Mouse (Mus musculus): ENCODE data around the gene Vash2. TPM values are rescaled to one million over a fixed set of nuclear protein-coding genes. Genes with fewer than 3 reads are reported as not detected.
"Not testable (repeated sequence)": the region's sequence is repeated elsewhere in the genome, so short reads cannot be mapped to it uniquely, and the experiment has no call there.

Gene Vash2
- polyA plus RNA-seq, 1 experiment from 2014 or later, result 19.2 TPM

DNA sequence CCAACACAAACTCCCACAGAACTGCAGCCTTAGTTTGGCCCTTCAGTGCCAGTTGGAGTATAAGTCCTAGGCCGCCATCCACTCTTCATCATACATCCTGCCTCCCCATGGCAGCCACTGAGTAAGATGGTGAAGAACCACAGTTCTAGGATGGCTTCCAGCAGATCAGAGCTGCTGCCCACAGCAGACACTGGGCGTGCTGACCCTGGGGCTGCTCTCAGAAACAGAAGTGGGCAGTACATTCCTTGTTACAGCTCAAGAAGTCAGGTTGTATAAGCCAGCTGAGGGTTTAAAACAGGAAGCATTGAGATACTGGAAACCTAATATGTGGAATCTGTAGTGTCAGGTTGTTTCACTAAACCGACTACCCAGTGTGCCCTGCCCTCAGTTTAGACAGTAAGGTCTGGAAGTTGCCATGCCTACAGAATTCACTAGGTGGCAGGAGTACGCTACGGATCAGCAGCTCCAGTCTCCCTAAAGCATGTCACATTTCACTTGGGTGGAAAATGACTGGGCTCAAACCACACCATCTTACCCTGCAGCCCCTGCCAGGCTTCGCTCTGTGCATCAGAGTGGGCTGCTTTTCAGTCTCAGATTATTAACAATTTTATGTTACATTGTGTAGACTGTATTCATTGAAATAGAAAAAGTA is 34.9 kb downstream of the Vash2 start:
- no peak overlapping the region for H3K4me3 ChIP-seq (replicated peaks; ENCODE audit: low read length)
- peak; percentile 71; the same call in 1 of the 2 replicates for ATAC-seq (ENCODE audit: insufficient read depth, low FRiP score)
- no peak overlapping the region for H3K27ac ChIP-seq (ENCODE audit: low read length)
- H3K4me1 ChIP-seq (ENCODE audit: control insufficient read depth, insufficient read depth, low read length), result no peaks in the 10 kb centered on the region
- peaks cover 9% of the 10 kb centered on the region; the same call in 1 of the 2 replicates for H3K36me3 ChIP-seq (ENCODE audit: control insufficient read depth, insufficient read depth, low read length)
- H3K4me2 ChIP-seq (ENCODE audit: low read depth, low read length), result no peak overlapping the region
- H3K9me3 ChIP-seq (replicated peaks; ENCODE audit: control insufficient read depth, low read length), result no peaks in the 10 kb centered on the region
- no peaks in the 10 kb centered on the region for H3K27me3 ChIP-seq (ENCODE audit: control insufficient read depth, insufficient read depth, low read length)
- 46% methylated on average over 6 of the region's 6 CpGs for WGBS
- no peak overlapping the region for H3K9ac ChIP-seq (ENCODE audit: low read length)

DNA sequence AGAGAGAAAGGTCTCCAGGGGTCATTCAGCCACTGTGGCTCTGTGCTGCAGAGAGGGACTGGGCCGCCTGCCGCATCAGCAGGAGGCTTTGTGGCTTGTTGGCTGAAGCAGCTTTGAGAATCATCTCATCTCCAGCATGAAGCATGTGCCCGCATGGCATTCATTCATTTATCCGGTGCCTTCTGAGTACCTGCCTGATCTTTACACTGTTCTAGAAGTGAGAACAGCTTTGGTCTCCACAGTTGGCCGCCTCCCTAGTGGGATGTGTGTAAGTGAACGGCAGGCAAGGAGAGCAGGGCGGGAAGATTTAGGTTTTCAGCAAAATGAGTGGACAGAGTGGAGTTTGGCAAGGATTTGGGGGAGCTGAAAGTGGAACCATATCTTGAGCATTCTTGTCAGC is 39.3 kb downstream of the Vash2 start:
- H3K9ac ChIP-seq (ENCODE audit: low read length), result no peak overlapping the region
- 0 out of 2 replicates have a peak, but pooled peaks cover 13% of the 10 kb centered on the region for H3K36me3 ChIP-seq (ENCODE audit: control insufficient read depth, insufficient read depth, low read length)

DNA sequence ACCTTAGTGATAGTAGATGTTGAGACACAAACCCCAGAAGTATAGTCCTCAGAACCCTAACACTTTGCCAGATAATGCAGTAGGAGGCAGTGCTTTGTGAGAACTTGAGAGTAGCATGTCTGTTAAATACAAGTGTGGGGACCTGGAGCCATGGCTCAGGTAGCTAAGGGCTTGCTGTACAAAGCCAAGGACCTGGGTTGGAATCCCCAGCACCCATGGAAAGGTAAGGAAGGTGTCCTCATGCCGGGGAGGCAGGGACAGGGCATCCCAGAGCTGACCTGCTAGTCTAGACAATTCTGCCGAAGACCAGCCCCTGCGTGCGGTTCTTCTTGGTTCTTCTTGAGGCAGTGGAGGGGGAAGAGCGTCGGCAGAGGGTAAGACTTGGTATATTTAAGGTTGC is 48.9 kb downstream of the Vash2 start:
- WGBS, result 58% methylated on average over 6 of the region's 6 CpGs
- Histone ChIP-seq H3K4me2 (ENCODE audit: low read depth, low read length) (0 out of 2 replicates have a peak overlapping the region, but pooled peaks have one; percentile 9), H3K4me3 (replicated peaks; ENCODE audit: low read length) (no peak overlapping the region), H3K27ac (ENCODE audit: low read length) (no peak overlapping the region), H3K36me3 (ENCODE audit: control insufficient read depth, insufficient read depth, low read length) (peaks cover 9% of the 10 kb centered on the region; the same call in 1 of the 2 replicates), H3K9me3 (replicated peaks; ENCODE audit: control insufficient read depth, low read length) (no peaks in the 10 kb centered on the region), H3K27me3 (ENCODE audit: control insufficient read depth, insufficient read depth, low read length) (no peaks in the 10 kb centered on the region), H3K9ac (ENCODE audit: low read length) (0 out of 2 replicates have a peak overlapping the region, but pooled peaks have one; percentile 32), H3K4me1 (ENCODE audit: control insufficient read depth, insufficient read depth, low read length) (peaks cover 11% of the 10 kb centered on the region)
- no peak for ATAC-seq (ENCODE audit: insufficient read depth, low FRiP score)

More for the DNA sequence above, 39.3 kb downstream of the Vash2 start:
- Histone ChIP-seq H3K4me3 (replicated peaks; ENCODE audit: low read length) (no peak overlapping the region), H3K4me2 (ENCODE audit: low read depth, low read length) (no peak overlapping the region), H3K9me3 (replicated peaks; ENCODE audit: control insufficient read depth, low read length) (no peaks in the 10 kb centered on the region), H3K4me1 (ENCODE audit: control insufficient read depth, insufficient read depth, low read length) (no peaks in the 10 kb centered on the region), H3K27me3 (ENCODE audit: control insufficient read depth, insufficient read depth, low read length) (no peaks in the 10 kb centered on the region), H3K27ac (ENCODE audit: low read length) (no peak overlapping the region)
- no peak for ATAC-seq (ENCODE audit: insufficient read depth, low FRiP score)
- WGBS, result 91% methylated on average over 7 of the region's 7 CpGs

DNA sequence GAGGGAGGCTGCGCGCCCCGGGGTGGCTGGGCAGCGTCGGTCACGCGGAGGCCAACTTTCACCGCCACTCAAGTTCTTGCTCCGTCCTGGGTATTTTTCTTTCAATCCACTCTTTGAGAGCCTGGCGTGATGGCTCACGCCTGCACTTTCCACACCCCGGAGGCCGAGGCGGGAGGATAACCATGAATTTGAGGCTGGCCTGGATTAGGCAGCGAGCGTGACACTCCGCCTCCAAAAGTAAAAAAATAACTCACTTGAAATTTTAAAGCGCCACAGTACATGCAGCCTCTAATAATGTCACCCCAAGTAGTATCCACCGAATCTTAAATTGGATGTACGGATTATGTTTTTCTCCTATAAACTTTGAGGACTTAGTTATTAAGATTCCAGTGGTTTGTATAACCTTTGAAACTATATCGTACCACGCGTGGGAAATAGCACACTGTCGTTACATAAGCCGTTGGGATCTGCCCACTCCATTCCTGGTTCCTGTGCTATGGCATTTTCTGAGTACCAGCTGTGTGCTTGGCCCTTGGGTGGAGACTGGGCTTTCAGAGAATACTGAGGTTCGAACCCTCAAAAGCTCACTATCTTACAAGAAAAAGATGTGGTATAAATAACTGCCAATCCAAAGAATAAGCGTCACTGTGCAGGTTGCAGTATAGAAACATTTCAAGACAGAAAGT is 49.9 kb downstream of the Vash2 start:
- Histone ChIP-seq H3K9me3 (replicated peaks; ENCODE audit: control insufficient read depth, low read length) (no peaks in the 10 kb centered on the region), H3K36me3 (ENCODE audit: control insufficient read depth, insufficient read depth, low read length) (no peaks in the 10 kb centered on the region), H3K4me1 (ENCODE audit: control insufficient read depth, insufficient read depth, low read length) (peaks cover 11% of the 10 kb centered on the region), H3K4me3 (replicated peaks; ENCODE audit: low read length) (peak overlapping the region; percentile 79), H3K27ac (ENCODE audit: low read length) (peak overlapping the region; percentile 100), H3K4me2 (ENCODE audit: low read depth, low read length) (peak overlapping the region; percentile 60), H3K27me3 (ENCODE audit: control insufficient read depth, insufficient read depth, low read length) (no peaks in the 10 kb centered on the region), H3K9ac (ENCODE audit: low read length) (peak overlapping the region; percentile 84)
- ATAC-seq (ENCODE audit: insufficient read depth, low FRiP score), result no peak
- 4% methylated on average over 27 of the region's 27 CpGs for WGBS

DNA sequence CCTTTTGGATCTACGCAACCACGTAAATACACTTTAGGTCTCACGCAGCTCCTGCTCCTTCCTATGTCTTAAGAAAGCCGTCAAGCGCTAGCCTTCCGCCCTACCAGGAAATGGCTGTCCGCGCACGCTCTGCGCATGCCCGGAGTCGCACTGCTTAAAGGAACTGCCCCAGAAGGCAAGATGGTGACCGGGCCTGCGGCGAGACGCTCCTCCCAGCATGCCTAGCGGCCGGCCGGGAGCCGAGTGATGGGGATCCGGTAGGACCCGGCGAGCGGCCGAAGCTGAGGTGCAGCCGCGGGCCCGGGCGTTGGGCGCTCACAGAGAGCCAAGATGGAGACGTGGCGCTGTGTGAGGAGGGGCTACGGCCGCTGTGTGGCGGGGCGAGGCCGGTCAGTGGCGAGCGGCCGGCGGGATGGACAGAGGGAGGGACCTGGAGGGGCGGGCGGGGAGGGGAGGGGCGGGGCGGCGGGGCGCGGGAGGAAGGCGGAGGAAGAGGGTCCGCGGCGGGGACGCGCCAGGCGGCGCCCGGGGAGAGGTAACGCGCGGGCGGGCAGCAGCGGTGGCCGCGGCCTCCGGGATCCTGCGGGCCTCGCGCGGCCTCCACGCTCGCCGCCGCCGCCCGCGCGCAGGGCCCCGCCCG is 50.6 kb downstream of the Vash2 start:
- Histone ChIP-seq H3K36me3 (ENCODE audit: control insufficient read depth, insufficient read depth, low read length) (no peaks in the 10 kb centered on the region), H3K27me3 (ENCODE audit: control insufficient read depth, insufficient read depth, low read length) (no peaks in the 10 kb centered on the region), H3K4me1 (ENCODE audit: control insufficient read depth, insufficient read depth, low read length) (peaks cover 11% of the 10 kb centered on the region), H3K9ac (ENCODE audit: low read length) (peak overlapping the region; percentile 84), H3K27ac (ENCODE audit: low read length) (peak overlapping the region; percentile 100), H3K9me3 (replicated peaks; ENCODE audit: control insufficient read depth, low read length) (no peaks in the 10 kb centered on the region), H3K4me3 (replicated peaks; ENCODE audit: low read length) (peak overlapping the region; percentile 79), H3K4me2 (ENCODE audit: low read depth, low read length) (peak overlapping the region; percentile 66)
- WGBS, result 0% methylated on average over 65 of the region's 79 CpGs
- peak; percentile 98 for ATAC-seq (ENCODE audit: insufficient read depth, low FRiP score)

DNA sequence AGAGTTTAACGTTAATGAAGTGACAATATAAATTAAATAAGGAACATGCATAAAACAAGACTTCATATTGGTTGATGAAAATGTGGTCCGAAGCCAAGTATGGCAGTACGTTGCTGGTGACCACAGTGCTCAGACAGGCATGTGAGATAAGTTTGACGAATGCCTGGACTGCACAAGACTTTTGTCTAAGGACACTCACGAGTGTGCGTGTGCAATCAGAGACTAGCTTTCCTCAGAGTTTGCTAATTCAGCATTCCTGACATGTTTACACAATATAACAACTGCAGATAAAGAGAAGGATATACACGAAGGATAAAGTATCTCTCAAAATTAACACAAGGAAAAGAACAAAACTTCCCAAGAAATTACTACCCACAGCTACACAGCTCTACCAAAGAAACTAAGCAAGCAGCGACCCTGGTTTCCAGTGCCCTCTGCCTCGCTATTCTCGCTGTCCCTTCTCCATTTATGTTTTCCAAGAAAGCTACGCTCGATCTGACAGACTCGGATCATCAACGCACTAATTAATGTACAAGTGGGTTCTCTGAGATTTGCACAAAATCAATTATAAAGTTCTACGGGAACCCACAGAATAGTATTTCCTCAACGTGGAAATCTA is 51.2 kb downstream of the Vash2 start:
- no peaks in the 10 kb centered on the region for H3K36me3 ChIP-seq (ENCODE audit: control insufficient read depth, insufficient read depth, low read length)
- 9% methylated on average over 16 of the region's 16 CpGs for WGBS
- H3K27ac ChIP-seq (ENCODE audit: low read length), result peak overlapping the region; percentile 100
- H3K27me3 ChIP-seq (ENCODE audit: control insufficient read depth, insufficient read depth, low read length), result no peaks in the 10 kb centered on the region
- H3K4me1 ChIP-seq (ENCODE audit: control insufficient read depth, insufficient read depth, low read length), result peaks cover 11% of the 10 kb centered on the region
- peak overlapping the region; percentile 66 for H3K4me2 ChIP-seq (ENCODE audit: low read depth, low read length)
- peak overlapping the region; percentile 84 for H3K9ac ChIP-seq (ENCODE audit: low read length)
- ATAC-seq (ENCODE audit: insufficient read depth, low FRiP score), result peak; percentile 1; the same call in 1 of the 2 replicates
- no peaks in the 10 kb centered on the region for H3K9me3 ChIP-seq (replicated peaks; ENCODE audit: control insufficient read depth, low read length)
- H3K4me3 ChIP-seq (replicated peaks; ENCODE audit: low read length), result peak overlapping the region; percentile 79

DNA sequence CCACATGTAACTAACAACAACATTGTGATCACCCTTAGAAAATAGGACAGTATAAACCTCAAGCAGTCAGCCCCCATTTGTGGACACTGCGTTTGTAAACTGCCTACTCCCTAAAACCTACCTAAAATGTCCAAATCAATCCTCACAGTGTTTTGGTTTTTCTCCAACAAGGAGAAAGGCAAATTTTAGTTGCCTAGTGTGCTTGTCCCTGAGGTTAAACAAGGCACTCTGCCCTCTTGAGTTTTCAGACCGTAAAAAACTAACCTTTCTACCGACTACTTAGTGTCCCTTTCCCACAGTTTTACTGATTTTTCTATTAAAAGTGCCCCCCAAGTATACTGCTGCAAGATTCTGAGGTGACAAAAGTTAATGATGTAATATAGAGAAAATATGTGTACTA is 51.8 kb downstream of the Vash2 start:
- ATAC-seq (ENCODE audit: insufficient read depth, low FRiP score), result no peak
- Histone ChIP-seq H3K4me2 (ENCODE audit: low read depth, low read length) (peak overlapping the region; percentile 66), H3K27ac (ENCODE audit: low read length) (no peak overlapping the region)

DNA sequence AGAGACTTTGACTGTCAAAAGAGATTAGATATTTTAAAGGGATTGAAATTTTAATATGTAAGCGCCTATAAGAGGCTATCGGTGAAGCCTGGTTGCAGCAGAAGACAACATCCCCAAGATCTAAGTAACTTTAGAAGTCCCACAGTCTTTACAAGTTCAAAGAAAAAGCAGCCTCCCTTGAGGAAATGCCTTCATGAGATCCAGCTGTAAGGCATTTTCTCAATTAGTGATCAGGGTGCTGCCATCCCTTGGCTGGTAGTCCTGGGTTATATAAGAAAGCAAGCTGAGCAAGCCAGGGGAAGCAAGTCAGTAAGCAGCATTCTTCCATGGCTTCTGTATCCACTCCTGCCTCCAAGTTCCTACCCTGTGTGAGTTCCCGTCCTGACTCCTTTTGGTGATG is 54.3 kb downstream of the Vash2 start, which contains the start of gene Angel2:
Angel2 (plus strand) TSS at position 301 of the 400 bp plus-strand sequence.
- H3K27me3 ChIP-seq (ENCODE audit: control insufficient read depth, insufficient read depth, low read length); H3K4me1 ChIP-seq (ENCODE audit: control insufficient read depth, insufficient read depth, low read length); H3K9ac ChIP-seq (ENCODE audit: low read length); H3K36me3 ChIP-seq (ENCODE audit: control insufficient read depth, insufficient read depth, low read length); H3K4me2 ChIP-seq (ENCODE audit: low read depth, low read length); ATAC-seq (ENCODE audit: insufficient read depth, low FRiP score); H3K27ac ChIP-seq (ENCODE audit: low read length); H3K9me3 ChIP-seq (replicated peaks; ENCODE audit: control insufficient read depth, low read length); H3K4me3 ChIP-seq (replicated peaks; ENCODE audit: low read length): not testable (repeated sequence)
- WGBS, result 83% methylated on average over 3 of the region's 3 CpGs

More for the DNA sequence above, 51.8 kb downstream of the Vash2 start:
- H3K4me1 ChIP-seq (ENCODE audit: control insufficient read depth, insufficient read depth, low read length), result peaks cover 11% of the 10 kb centered on the region
- H3K9ac ChIP-seq (ENCODE audit: low read length), result no peak overlapping the region
- no peaks in the 10 kb centered on the region for H3K27me3 ChIP-seq (ENCODE audit: control insufficient read depth, insufficient read depth, low read length)
- H3K36me3 ChIP-seq (ENCODE audit: control insufficient read depth, insufficient read depth, low read length), result no peaks in the 10 kb centered on the region
- no peak overlapping the region for H3K4me3 ChIP-seq (replicated peaks; ENCODE audit: low read length)
- 86% methylated on average over 3 of the region's 3 CpGs for WGBS
- H3K9me3 ChIP-seq (replicated peaks; ENCODE audit: control insufficient read depth, low read length), result no peaks in the 10 kb centered on the region

Data from stomach, embryonic 16.5 days (tissue).